Mouse (Mus musculus): ENCODE measurements around the gene Abtb2. TPM values are rescaled to one million over a fixed set of nuclear protein-coding genes. Genes with fewer than 3 reads are reported as not detected.
A peak's percentile ranks its signal among the peaks of the same experiment; 100 is the strongest.
"Not testable (repeated sequence)": the region's sequence is repeated elsewhere in the genome, so short reads cannot be mapped to it uniquely, and the experiment has no call there.

Gene Abtb2
- 5.2 and 5.5 TPM in 2 replicates for total RNA-seq (2012; rRNA removed)

GRCm38 (mm10) chr2:103565732-103566422, at the start of gene Abtb2:
Gene Abtb2, plus strand, starts transcription at chr2:103566310.
- H3K4me1 ChIP-seq (ENCODE audit: control insufficient read depth in 2 of 2, insufficient read depth in 2 of 2, low read length in 2 of 2, poor library complexity in 1 of 2), result no peaks in the 10 kb centered on the region
- H3K36me3 ChIP-seq (ENCODE audit: control insufficient read depth, insufficient read depth, low read length, poor library complexity, severe bottlenecking), result no peaks in the 10 kb centered on the region
- H3K4me3 ChIP-seq (ENCODE audit: insufficient read depth in 1 of 2, low read depth in 1 of 2, low read length in 2 of 2, poor library complexity in 1 of 2, severe bottlenecking in 1 of 2), result peak within 1 kb of the TSS; percentile 58 to 92
- H3K9me3 ChIP-seq (ENCODE audit: control insufficient read depth, insufficient read depth, low read depth, low read length), result no peaks in the 10 kb centered on the region
- H3K9ac ChIP-seq (ENCODE audit: insufficient read depth, low read depth, low read length, poor library complexity, severe bottlenecking), result peak within 1 kb of the TSS; percentile 80
- peak; percentile 92 for DNase-seq (ENCODE audit: low read depth, low spot score)
- no peak within 1 kb of the TSS for H3K27ac ChIP-seq (ENCODE audit: insufficient read depth, low read depth, low read length, poor library complexity, severe bottlenecking)
- no peak for TF ChIP-seq HCFC1 (IDR thresholded peaks at IDR 0.05; ENCODE audit: borderline replicate concordance, insufficient read depth, low read length)
- no peak for TF ChIP-seq MAFK (IDR thresholded peaks at IDR 0.05; ENCODE audit: insufficient read depth, low read depth, low read length)
- 0 out of 2 replicates have a peak, but pooled peaks have one; percentile 55 for TF ChIP-seq CHD2 (IDR thresholded peaks at IDR 0.05; ENCODE audit: low read depth, low read length)
- in situ Hi-C loops (cut with MboI; ENCODE audit: low sequenced_read_pairs in 2 of 2, unreplicated experiment in 2 of 2), result loop anchor here in 1 of 2 experiments (5.0 to 10.0 kb wide), 3 partner anchors 151 to 429 kb away; no protein-coding TSS in a partner anchor

DNA sequence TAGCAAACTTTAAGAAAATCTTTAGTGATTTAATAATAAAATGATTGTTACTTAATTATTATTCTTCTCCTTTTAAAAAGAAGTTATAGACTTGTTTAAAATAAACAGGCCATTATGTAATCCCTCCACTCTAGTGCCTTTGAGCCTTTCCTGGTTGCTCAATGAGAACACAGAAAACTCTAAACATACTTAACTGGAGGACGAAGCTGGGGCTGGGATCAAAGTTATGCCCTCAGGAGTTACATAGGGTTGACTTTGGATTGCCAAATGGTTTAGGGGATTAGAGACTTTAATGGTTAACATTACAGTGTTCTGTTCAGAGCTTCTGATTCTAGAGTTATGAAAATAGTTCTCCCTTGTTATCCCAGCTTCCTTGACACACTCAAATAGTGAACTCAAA, 49.6 kb upstream of the Abtb2 start:
- no peak overlapping the region for H3K9ac ChIP-seq (ENCODE audit: insufficient read depth, low read depth, low read length, poor library complexity, severe bottlenecking)
- H3K9me3 ChIP-seq (ENCODE audit: control insufficient read depth, insufficient read depth, low read depth, low read length), result no peaks in the 10 kb centered on the region
- H3K4me3 ChIP-seq (ENCODE audit: insufficient read depth in 1 of 2, low read depth in 1 of 2, low read length in 2 of 2, poor library complexity in 1 of 2, severe bottlenecking in 1 of 2), result no peak overlapping the region
- TF ChIP-seq MAFK (IDR thresholded peaks at IDR 0.05; ENCODE audit: insufficient read depth, low read depth, low read length) (no peak), HCFC1 (IDR thresholded peaks at IDR 0.05; ENCODE audit: borderline replicate concordance, insufficient read depth, low read length) (no peak), CHD2 (IDR thresholded peaks at IDR 0.05; ENCODE audit: low read depth, low read length) (no peak), ZNF384 (IDR thresholded peaks at IDR 0.05; ENCODE audit: low read depth, low read length) (no peak), ZC3H11A (IDR thresholded peaks at IDR 0.05; ENCODE audit: borderline replicate concordance, low read depth, low read length) (no peak)
- H3K27ac ChIP-seq (ENCODE audit: insufficient read depth, low read depth, low read length, poor library complexity, severe bottlenecking), result no peak overlapping the region
- H3K4me1 ChIP-seq (ENCODE audit: control insufficient read depth in 2 of 2, insufficient read depth in 2 of 2, low read length in 2 of 2, poor library complexity in 1 of 2), result no peaks in the 10 kb centered on the region
- in situ Hi-C loops (cut with MboI; ENCODE audit: low sequenced_read_pairs in 2 of 2, unreplicated experiment in 2 of 2), result no loop called here
- no peak for DNase-seq (ENCODE audit: low read depth, low spot score)
- no peaks in the 10 kb centered on the region for H3K36me3 ChIP-seq (ENCODE audit: control insufficient read depth, insufficient read depth, low read length, poor library complexity, severe bottlenecking)

- no peak overlapping the region for H3K27ac ChIP-seq (ENCODE audit: insufficient read depth, low read depth, low read length, poor library complexity, severe bottlenecking)
- DNase-seq (ENCODE audit: low read depth, low spot score), result no peak
- no peaks in the 10 kb centered on the region for H3K36me3 ChIP-seq (ENCODE audit: control insufficient read depth, insufficient read depth, low read length, poor library complexity, severe bottlenecking)
- H3K4me1 ChIP-seq (ENCODE audit: control insufficient read depth in 2 of 2, insufficient read depth in 2 of 2, low read length in 2 of 2, poor library complexity in 1 of 2), result no peaks in the 10 kb centered on the region
- H3K4me3 ChIP-seq (ENCODE audit: insufficient read depth in 1 of 2, low read depth in 1 of 2, low read length in 2 of 2, poor library complexity in 1 of 2, severe bottlenecking in 1 of 2), result no peak overlapping the region
- in situ Hi-C loops (cut with MboI; ENCODE audit: low sequenced_read_pairs in 2 of 2, unreplicated experiment in 2 of 2), result no loop called here
- TF ChIP-seq MAFK (IDR thresholded peaks at IDR 0.05; ENCODE audit: insufficient read depth, low read depth, low read length) (peak; percentile 88), ZC3H11A (IDR thresholded peaks at IDR 0.05; ENCODE audit: borderline replicate concordance, low read depth, low read length) (no peak), HCFC1 (IDR thresholded peaks at IDR 0.05; ENCODE audit: borderline replicate concordance, insufficient read depth, low read length) (no peak)
- 0 out of 2 replicates have a peak, but pooled peaks cover 2% of the 10 kb centered on the region for H3K9me3 ChIP-seq (ENCODE audit: control insufficient read depth, insufficient read depth, low read depth, low read length)
- no peak overlapping the region for H3K9ac ChIP-seq (ENCODE audit: insufficient read depth, low read depth, low read length, poor library complexity, severe bottlenecking)
These were observed 40.5 kb upstream of the Abtb2 start for GRCm38 (mm10) chr2:103525596-103525995.

DNA sequence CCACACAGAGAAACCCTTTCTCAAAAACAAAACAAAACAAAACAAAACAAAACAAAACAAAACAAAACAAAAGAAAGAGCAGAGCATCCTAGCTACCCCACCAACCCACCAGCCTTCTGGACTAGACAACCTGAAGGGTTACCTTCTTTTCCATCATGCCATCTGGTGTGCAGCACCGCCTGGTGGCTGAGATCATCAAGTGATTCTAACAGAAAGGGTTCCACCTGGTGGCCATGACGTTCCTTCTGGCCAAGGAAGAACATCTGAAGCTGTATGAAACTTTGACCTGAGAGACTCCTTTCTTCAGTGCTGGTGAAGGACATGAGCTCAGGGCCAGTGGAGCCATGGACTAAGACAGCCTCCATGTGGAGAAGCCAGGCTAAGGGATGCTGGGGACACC, 19.0 kb upstream of the Abtb2 start:
- Histone ChIP-seq H3K9ac (ENCODE audit: insufficient read depth, low read depth, low read length, poor library complexity, severe bottlenecking) (no peak overlapping the region), H3K36me3 (ENCODE audit: control insufficient read depth, insufficient read depth, low read length, poor library complexity, severe bottlenecking) (no peaks in the 10 kb centered on the region), H3K4me1 (ENCODE audit: control insufficient read depth in 2 of 2, insufficient read depth in 2 of 2, low read length in 2 of 2, poor library complexity in 1 of 2) (no peaks in the 10 kb centered on the region), H3K4me3 (ENCODE audit: insufficient read depth in 1 of 2, low read depth in 1 of 2, low read length in 2 of 2, poor library complexity in 1 of 2, severe bottlenecking in 1 of 2) (no peak overlapping the region), H3K9me3 (ENCODE audit: control insufficient read depth, insufficient read depth, low read depth, low read length) (no peaks in the 10 kb centered on the region), H3K27ac (ENCODE audit: insufficient read depth, low read depth, low read length, poor library complexity, severe bottlenecking) (no peak overlapping the region)
- no peak for DNase-seq (ENCODE audit: low read depth, low spot score)
- TF ChIP-seq ZNF384 (IDR thresholded peaks at IDR 0.05; ENCODE audit: low read depth, low read length) (0 out of 2 replicates have a peak, but pooled peaks have one; percentile 30), ZC3H11A (IDR thresholded peaks at IDR 0.05; ENCODE audit: borderline replicate concordance, low read depth, low read length) (peak; percentile 97), CHD2 (IDR thresholded peaks at IDR 0.05; ENCODE audit: low read depth, low read length) (no peak)
- in situ Hi-C loops (cut with MboI; ENCODE audit: low sequenced_read_pairs in 2 of 2, unreplicated experiment in 2 of 2), result no loop called here

DNA sequence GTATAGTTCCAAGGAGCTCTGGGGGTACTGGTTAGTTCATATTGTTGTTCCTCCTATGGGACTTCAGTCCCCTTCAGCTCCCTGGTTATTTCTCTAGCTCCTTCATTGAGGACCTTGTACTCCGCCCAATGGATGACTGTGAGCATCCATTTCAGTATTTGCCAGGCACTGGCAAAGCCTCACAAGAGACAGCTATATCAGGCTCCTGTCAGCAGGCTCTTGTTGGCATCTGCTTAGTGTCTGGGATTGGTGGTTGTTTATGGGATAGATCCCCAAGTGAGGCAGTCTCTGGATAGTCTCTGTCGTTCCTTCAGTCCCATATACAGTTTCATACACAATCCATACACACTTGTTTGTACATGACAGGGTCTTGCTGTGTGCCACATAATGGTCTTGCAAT, 15.8 kb upstream of the Abtb2 start:
- not testable (repeated sequence) for H3K4me1 ChIP-seq (ENCODE audit: control insufficient read depth in 2 of 2, insufficient read depth in 2 of 2, low read length in 2 of 2, poor library complexity in 1 of 2); DNase-seq (ENCODE audit: low read depth, low spot score); H3K27ac ChIP-seq (ENCODE audit: insufficient read depth, low read depth, low read length, poor library complexity, severe bottlenecking); H3K9ac ChIP-seq (ENCODE audit: insufficient read depth, low read depth, low read length, poor library complexity, severe bottlenecking); H3K36me3 ChIP-seq (ENCODE audit: control insufficient read depth, insufficient read depth, low read length, poor library complexity, severe bottlenecking); H3K9me3 ChIP-seq (ENCODE audit: control insufficient read depth, insufficient read depth, low read depth, low read length); H3K4me3 ChIP-seq (ENCODE audit: insufficient read depth in 1 of 2, low read depth in 1 of 2, low read length in 2 of 2, poor library complexity in 1 of 2, severe bottlenecking in 1 of 2)
- in situ Hi-C loops (cut with MboI; ENCODE audit: low sequenced_read_pairs in 2 of 2, unreplicated experiment in 2 of 2), result loop anchor here in 1 of 2 experiments (10.0 kb wide), 1 partner anchor 96 kb away; no protein-coding TSS in a partner anchor

Data from ES-E14 (cell line).